Mouse (Mus musculus) E14TG2a.4 (cell line): ENCODE data around the gene Bcl9l.

Experiments used
- CTCF ChIP-seq: conservative IDR thresholded peaks from 2 replicates; pipeline ENCODE4 v1.5.1; 2014; ENCODE audit warnings: low read length
- POU5F1 ChIP-seq: IDR thresholded peaks from 2 replicates; pipeline ENCODE4 v1.6.1; 2014; ENCODE audit warnings: low read length, borderline replicate concordance

- TF ChIP-seq CTCF (no peak; the same call in 1 of the 2 replicates), POU5F1 (no peak)
Observed at GRCm38 (mm10) chr9:44505824-44506467, 23.3 kb downstream of the Bcl9l start.
